Mouse (Mus musculus) E14TG2a.4 (cell line): ENCODE measurements around the gene St6galnac3.

ENCODE experiments used
- CTCF ChIP-seq: conservative IDR thresholded peaks from 2 replicates; pipeline ENCODE4 v1.5.1; 2014; ENCODE audit warnings: low read length
- NANOG ChIP-seq: IDR thresholded peaks from 2 replicates; pipeline ENCODE4 v1.6.1; 2014; ENCODE audit warnings: borderline replicate concordance, low read length, mixed read lengths
- POU5F1 ChIP-seq: IDR thresholded peaks from 2 replicates; pipeline ENCODE4 v1.6.1; 2014; ENCODE audit warnings: low read length, borderline replicate concordance

DNA sequence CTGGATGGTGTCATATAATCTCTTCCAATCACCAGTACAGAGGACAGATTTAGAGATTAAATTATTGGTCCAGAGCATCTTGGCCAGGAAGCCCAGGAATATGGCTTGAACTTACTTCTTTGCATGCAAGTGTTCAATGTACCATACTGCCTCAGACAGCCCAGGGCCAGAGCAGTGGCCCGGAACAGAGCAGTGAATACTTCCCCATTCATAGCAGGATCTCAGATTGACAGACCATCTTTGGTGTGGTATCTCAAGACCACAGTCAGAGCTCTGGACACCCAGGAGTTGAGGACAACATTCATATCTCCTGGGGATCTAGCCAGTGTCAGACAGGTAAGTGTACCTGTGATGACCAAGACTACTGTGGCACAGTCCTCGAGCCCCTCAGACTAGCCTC, 476.1 kb downstream of the St6galnac3 start:
- no peak for TF ChIP-seq CTCF
- TF ChIP-seq POU5F1: no peak
- no peak for TF ChIP-seq NANOG
